Mouse (Mus musculus) lung, postnatal 25 days (tissue): ENCODE data around the gene Foxe1.

Source experiments
- DNase-seq: peaks from one replicate; pipeline ENCODE4 v3.0.0; 2022; ENCODE audit warnings: low spot score

The Foxe1 gene

GRCm38 (mm10) chr4:46343596-46344260, at the start of gene Foxe1:
Gene Foxe1, plus strand, starts transcription at chr4:46343609.
- no peak for DNase-seq

GRCm38 (mm10) chr4:46304071-46304470, 39.3 kb upstream of the Foxe1 start:
- peak; percentile 66 for DNase-seq

- DNase-seq = peak; percentile 81
These were observed 38.5 kb upstream of the Foxe1 start for GRCm38 (mm10) chr4:46304757-46305384.

GRCm38 (mm10) chr4:46305436-46305835, 38.0 kb upstream of the Foxe1 start:
- DNase-seq = no peak

GRCm38 (mm10) chr4:46307341-46307740, 36.1 kb upstream of the Foxe1 start:
- DNase-seq = peak; percentile 45

- DNase-seq = no peak
These were observed 35.5 kb upstream of the Foxe1 start for GRCm38 (mm10) chr4:46307869-46308268.

- DNase-seq = no peak
These were observed 31.8 kb upstream of the Foxe1 start for GRCm38 (mm10) chr4:46311631-46312030.

- no peak for DNase-seq
These were observed 21.5 kb upstream of the Foxe1 start for GRCm38 (mm10) chr4:46321730-46322389.

GRCm38 (mm10) chr4:46322715-46323114, 20.7 kb upstream of the Foxe1 start:
- no peak for DNase-seq

- no peak for DNase-seq
These were observed 14.5 kb upstream of the Foxe1 start for GRCm38 (mm10) chr4:46328906-46329305.

- no peak for DNase-seq
These were observed 7.6 kb upstream of the Foxe1 start for GRCm38 (mm10) chr4:46335846-46336245.

- no peak for DNase-seq
These were observed 5.4 kb upstream of the Foxe1 start for GRCm38 (mm10) chr4:46337990-46338389.

- DNase-seq = no peak
These were observed 4.4 kb upstream of the Foxe1 start for GRCm38 (mm10) chr4:46339026-46339425.

- no peak for DNase-seq
These were observed 3.8 kb upstream of the Foxe1 start for GRCm38 (mm10) chr4:46339584-46339983.

- DNase-seq = no peak
These were observed 1.4 kb upstream of the Foxe1 start for GRCm38 (mm10) chr4:46341831-46342680.

GRCm38 (mm10) chr4:46342711-46343286, 610 bp upstream of the Foxe1 start:
- no peak for DNase-seq

- DNase-seq = no peak
These were observed 879 bp downstream of the Foxe1 start for GRCm38 (mm10) chr4:46344288-46344687.

- DNase-seq = no peak
These were observed 1.8 kb downstream of the Foxe1 start for GRCm38 (mm10) chr4:46345056-46345772.

- no peak for DNase-seq
These were observed 2.3 kb downstream of the Foxe1 start for GRCm38 (mm10) chr4:46345773-46346100.

GRCm38 (mm10) chr4:46346221-46346620, 2.8 kb downstream of the Foxe1 start:
- no peak for DNase-seq

GRCm38 (mm10) chr4:46347141-46347540, 3.7 kb downstream of the Foxe1 start:
- DNase-seq = no peak
